Mouse (Mus musculus): ENCODE results near the gene C1ra. TPM values are rescaled to one million over a fixed set of nuclear protein-coding genes. Genes with fewer than 3 reads are reported as not detected.
A peak's percentile ranks its signal among the peaks of the same experiment; 100 is the strongest.
"Not testable (repeated sequence)": the region's sequence is repeated elsewhere in the genome, so short reads cannot be mapped to it uniquely, and the experiment has no call there.

The C1ra gene
- polyA plus RNA-seq, 1 experiment: 21.5 TPM

- H3K4me3 ChIP-seq (ENCODE audit: insufficient read depth, low read depth, low read length): no peak overlapping the region
- 0 out of 2 replicates have a peak overlapping the region, but pooled peaks have one; percentile 16 for H3K27ac ChIP-seq (replicated peaks; ENCODE audit: low read depth, low read length)
- H3K4me1 ChIP-seq (ENCODE audit: control insufficient read depth, insufficient read depth, insufficient read length, low read length): peaks cover 6% of the 10 kb centered on the region
Observed at GRCm38 (mm10) chr6:124478874-124479572, 33.2 kb upstream of the C1ra start.

GRCm38 (mm10) chr6:124479573-124479930, 32.7 kb upstream of the C1ra start:
- Histone ChIP-seq H3K27ac (replicated peaks; ENCODE audit: low read depth, low read length) (no peak overlapping the region), H3K4me1 (ENCODE audit: control insufficient read depth, insufficient read depth, insufficient read length, low read length) (peaks cover 6% of the 10 kb centered on the region), H3K4me3 (ENCODE audit: insufficient read depth, low read depth, low read length) (no peak overlapping the region)

- no peak overlapping the region for H3K4me3 ChIP-seq (ENCODE audit: insufficient read depth, low read depth, low read length)
- H3K27ac ChIP-seq (replicated peaks; ENCODE audit: low read depth, low read length): no peak overlapping the region
- H3K4me1 ChIP-seq (ENCODE audit: control insufficient read depth, insufficient read depth, insufficient read length, low read length): peaks cover 6% of the 10 kb centered on the region
Observed at GRCm38 (mm10) chr6:124480295-124480694, 31.9 kb upstream of the C1ra start.

GRCm38 (mm10) chr6:124481571-124481970, 30.6 kb upstream of the C1ra start:
- no peak overlapping the region for H3K27ac ChIP-seq (replicated peaks; ENCODE audit: low read depth, low read length)
- H3K4me3 ChIP-seq (ENCODE audit: insufficient read depth, low read depth, low read length): no peak overlapping the region
- H3K4me1 ChIP-seq (ENCODE audit: control insufficient read depth, insufficient read depth, insufficient read length, low read length): peaks cover 6% of the 10 kb centered on the region

GRCm38 (mm10) chr6:124483831-124484230, 28.4 kb upstream of the C1ra start:
- H3K4me1 ChIP-seq (ENCODE audit: control insufficient read depth, insufficient read depth, insufficient read length, low read length); H3K4me3 ChIP-seq (ENCODE audit: insufficient read depth, low read depth, low read length); H3K27ac ChIP-seq (replicated peaks; ENCODE audit: low read depth, low read length): not testable (repeated sequence)

GRCm38 (mm10) chr6:124484851-124485250, 27.4 kb upstream of the C1ra start:
- H3K4me3 ChIP-seq (ENCODE audit: insufficient read depth, low read depth, low read length): no peak overlapping the region
- no peaks in the 10 kb centered on the region for H3K4me1 ChIP-seq (ENCODE audit: control insufficient read depth, insufficient read depth, insufficient read length, low read length)
- H3K27ac ChIP-seq (replicated peaks; ENCODE audit: low read depth, low read length): no peak overlapping the region

GRCm38 (mm10) chr6:124485414-124486144, 26.6 kb upstream of the C1ra start:
- no peak overlapping the region for H3K27ac ChIP-seq (replicated peaks; ENCODE audit: low read depth, low read length)
- no peak overlapping the region for H3K4me3 ChIP-seq (ENCODE audit: insufficient read depth, low read depth, low read length)

GRCm38 (mm10) chr6:124487509-124487908, 24.7 kb upstream of the C1ra start:
- H3K4me3 ChIP-seq (ENCODE audit: insufficient read depth, low read depth, low read length): no peak overlapping the region
- no peaks in the 10 kb centered on the region for H3K4me1 ChIP-seq (ENCODE audit: control insufficient read depth, insufficient read depth, insufficient read length, low read length)
- no peak overlapping the region for H3K27ac ChIP-seq (replicated peaks; ENCODE audit: low read depth, low read length)

More at GRCm38 (mm10) chr6:124485414-124486144, 26.6 kb upstream of the C1ra start:
- H3K4me1 ChIP-seq (ENCODE audit: control insufficient read depth, insufficient read depth, insufficient read length, low read length): no peaks in the 10 kb centered on the region

GRCm38 (mm10) chr6:124488952-124489351, 23.3 kb upstream of the C1ra start:
- H3K4me3 ChIP-seq (ENCODE audit: insufficient read depth, low read depth, low read length): no peak overlapping the region
- H3K27ac ChIP-seq (replicated peaks; ENCODE audit: low read depth, low read length): no peak overlapping the region
- peaks cover 5% of the 10 kb centered on the region for H3K4me1 ChIP-seq (ENCODE audit: control insufficient read depth, insufficient read depth, insufficient read length, low read length)

- Histone ChIP-seq H3K4me1 (ENCODE audit: control insufficient read depth, insufficient read depth, insufficient read length, low read length) (peaks cover 6% of the 10 kb centered on the region), H3K4me3 (ENCODE audit: insufficient read depth, low read depth, low read length) (no peak overlapping the region), H3K27ac (replicated peaks; ENCODE audit: low read depth, low read length) (no peak overlapping the region)
Observed at GRCm38 (mm10) chr6:124491427-124491826, 20.8 kb upstream of the C1ra start.

GRCm38 (mm10) chr6:124492842-124493561, 19.2 kb upstream of the C1ra start, which contains the start of gene C1rl:
Gene C1rl, plus strand, starts transcription at chr6:124493113.
- Histone ChIP-seq H3K4me1 (ENCODE audit: control insufficient read depth, insufficient read depth, insufficient read length, low read length) (peaks cover 6% of the 10 kb centered on the region), H3K27ac (replicated peaks; ENCODE audit: low read depth, low read length) (peak within 1 kb of the TSS; percentile 88), H3K4me3 (ENCODE audit: insufficient read depth, low read depth, low read length) (peak within 1 kb of the TSS; percentile 30; the same call in 1 of the 2 replicates)

- H3K4me1 ChIP-seq (ENCODE audit: control insufficient read depth, insufficient read depth, insufficient read length, low read length): peaks cover 6% of the 10 kb centered on the region
- peak overlapping the region; percentile 15; the same call in 1 of the 2 replicates for H3K4me3 ChIP-seq (ENCODE audit: insufficient read depth, low read depth, low read length)
- H3K27ac ChIP-seq (replicated peaks; ENCODE audit: low read depth, low read length): peak overlapping the region; percentile 84
Observed at GRCm38 (mm10) chr6:124493886-124494285, 18.3 kb upstream of the C1ra start.

GRCm38 (mm10) chr6:124496054-124496453, 16.2 kb upstream of the C1ra start:
- H3K27ac ChIP-seq (replicated peaks; ENCODE audit: low read depth, low read length): no peak overlapping the region
- H3K4me1 ChIP-seq (ENCODE audit: control insufficient read depth, insufficient read depth, insufficient read length, low read length): peaks cover 6% of the 10 kb centered on the region
- no peak overlapping the region for H3K4me3 ChIP-seq (ENCODE audit: insufficient read depth, low read depth, low read length)

GRCm38 (mm10) chr6:124499914-124500566, 12.2 kb upstream of the C1ra start:
- no peak overlapping the region for H3K27ac ChIP-seq (replicated peaks; ENCODE audit: low read depth, low read length)

GRCm38 (mm10) chr6:124501473-124501872, 10.7 kb upstream of the C1ra start:
- H3K27ac ChIP-seq (replicated peaks; ENCODE audit: low read depth, low read length): no peak overlapping the region

More at GRCm38 (mm10) chr6:124499914-124500566, 12.2 kb upstream of the C1ra start:
- Histone ChIP-seq H3K4me1 (ENCODE audit: control insufficient read depth, insufficient read depth, insufficient read length, low read length) (no peaks in the 10 kb centered on the region), H3K4me3 (ENCODE audit: insufficient read depth, low read depth, low read length) (no peak overlapping the region)

More at GRCm38 (mm10) chr6:124501473-124501872, 10.7 kb upstream of the C1ra start:
- no peaks in the 10 kb centered on the region for H3K4me1 ChIP-seq (ENCODE audit: control insufficient read depth, insufficient read depth, insufficient read length, low read length)
- H3K4me3 ChIP-seq (ENCODE audit: insufficient read depth, low read depth, low read length): no peak overlapping the region

Data from brown adipose tissue, adult 24 weeks (tissue).